Mouse (Mus musculus): Measurements from ENCODE around the gene Tyk2.

DNA sequence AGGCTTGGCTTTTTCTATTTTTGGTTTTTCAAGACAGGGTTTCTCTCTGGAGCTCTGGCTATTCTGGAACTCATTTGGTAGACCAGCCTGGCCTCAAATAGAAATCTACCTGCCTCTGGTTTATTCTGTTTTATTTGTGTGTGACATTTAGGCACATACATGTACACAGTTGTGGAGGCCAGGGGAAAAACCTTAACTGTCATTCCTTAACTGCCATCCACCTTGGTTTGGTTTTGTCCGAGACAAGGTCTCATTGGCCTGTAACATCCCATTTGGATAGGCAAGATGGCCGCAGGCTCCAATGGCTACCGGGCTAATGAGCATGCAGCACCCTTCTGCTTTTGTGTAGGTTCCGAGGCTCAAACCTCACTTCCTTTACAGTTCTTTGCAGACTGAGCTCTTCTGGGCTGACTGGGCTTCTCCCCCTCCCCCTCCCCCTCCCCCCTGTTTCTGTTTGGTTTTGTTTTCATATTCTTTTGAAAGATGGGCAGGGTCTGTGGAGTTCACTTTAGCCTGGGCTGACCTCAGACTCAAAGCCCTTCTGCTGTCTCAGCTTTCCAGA, 4.4 kb upstream of the Tyk2 start:
- TF ChIP-seq GATA1 (IDR thresholded peaks at IDR 0.05; ENCODE audit: borderline replicate concordance, low read length) (no peak), CTCF (IDR thresholded peaks at IDR 0.05; ENCODE audit: low read depth, low read length) (no peak)

Data from G1E (cell line).